Mouse (Mus musculus) kidney, adult 2 months (tissue): ENCODE results near the gene Fmn2. TPM values are rescaled to one million over a fixed set of nuclear protein-coding genes. Genes with fewer than 3 reads are reported as not detected.

ENCODE experiments used
- DNase-seq: peaks from one replicate; pipeline ENCODE4 v3.0.0; 2021
- H3K27ac ChIP-seq: fragments of 200-500 bp; 2 replicates; pipeline ENCODE4 v1.5.1; 2012; ENCODE audit warnings: low read depth, low read length, control low read depth, inconsistent platforms; ENCODE audit not compliant: insufficient read depth
- H3K27me3 ChIP-seq: fragments of 200-500 bp; replicated peaks from 2 replicates; pipeline ENCODE4 v1.6.1; 2012; ENCODE audit warnings: mild to moderate bottlenecking, moderate library complexity, low read length, inconsistent platforms; ENCODE audit not compliant: control insufficient read depth, insufficient read depth
- H3K36me3 ChIP-seq: fragments of 200-500 bp; 2 replicates; pipeline ENCODE4 v1.6.1; 2012; ENCODE audit warnings: mild to moderate bottlenecking, moderate library complexity, low read length, inconsistent platforms; ENCODE audit not compliant: control insufficient read depth, insufficient read depth
- H3K4me1 ChIP-seq: fragments of 200-500 bp; 2 replicates; pipeline ENCODE4 v1.6.1; 2011; ENCODE audit warnings: low read length; ENCODE audit not compliant: control insufficient read depth, insufficient read depth
- H3K4me3 ChIP-seq: fragments of 200-500 bp; 2 replicates; pipeline ENCODE4 v1.5.1; 2011; ENCODE audit warnings: mild to moderate bottlenecking, low read depth, low read length, control low read depth; ENCODE audit not compliant: insufficient read depth
- CTCF ChIP-seq: fragments of 200-500 bp; conservative IDR thresholded peaks from 2 replicates; pipeline ENCODE4 v1.5.1; 2011; ENCODE audit warnings: low read depth, mild to moderate bottlenecking, control low read depth, low read length, moderate library complexity, mixed read lengths; ENCODE audit not compliant: insufficient read depth, insufficient read length
- POLR2A ChIP-seq: fragments of 200-500 bp; IDR thresholded peaks from one replicate; pipeline ENCODE4 v1.6.1; 2011; ENCODE audit warnings: low read depth, low read length, control low read depth
- WGBS: fragments of 180-500 bp; shearing (Covaris S2); methylation state at CpG from one replicate; pipeline ENCODE4 v1.1.7; 2018; 5-methylcytosine and 5-hydroxymethylcytosine counted together
- polyA plus RNA-seq: library from polyadenylated mRNA; depleted of rRNA; stranded (reverse); fragments of >200 nt; gene quantifications from 2 replicates; pipeline ENCODE4 v1.2.3, GENCODE M21; 2012

The Fmn2 gene
- polyA plus RNA-seq, 1 experiment, result 0.06 TPM

DNA sequence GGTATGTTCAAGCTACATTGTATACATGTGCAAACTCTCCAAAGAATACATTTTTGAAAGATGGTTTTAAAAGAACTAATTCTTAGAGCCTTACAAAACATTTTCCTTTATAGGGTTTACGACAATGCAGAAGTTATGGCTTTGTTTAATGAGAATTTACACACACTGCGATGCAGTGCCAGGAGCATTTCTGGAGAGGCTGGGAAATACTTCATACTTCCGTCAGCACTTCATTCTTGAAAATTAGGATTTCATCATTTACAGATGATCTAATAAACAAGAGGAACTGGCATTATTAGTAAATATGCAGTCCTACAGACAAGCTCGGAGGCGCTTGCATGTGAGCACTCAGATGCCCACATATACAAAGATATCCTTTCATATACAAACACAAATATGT lies 199.2 kb downstream of the Fmn2 start:
- Histone ChIP-seq H3K27me3 (no peaks in the 10 kb centered on the region), H3K4me1 (no peaks in the 10 kb centered on the region), H3K36me3 (no peaks in the 10 kb centered on the region), H3K4me3 (no peak overlapping the region), H3K27ac (no peak overlapping the region)
- no peak for DNase-seq
- no peak for TF ChIP-seq POLR2A
- no peak for TF ChIP-seq CTCF
- 92% methylated on average over 5 of the region's 5 CpGs for WGBS

DNA sequence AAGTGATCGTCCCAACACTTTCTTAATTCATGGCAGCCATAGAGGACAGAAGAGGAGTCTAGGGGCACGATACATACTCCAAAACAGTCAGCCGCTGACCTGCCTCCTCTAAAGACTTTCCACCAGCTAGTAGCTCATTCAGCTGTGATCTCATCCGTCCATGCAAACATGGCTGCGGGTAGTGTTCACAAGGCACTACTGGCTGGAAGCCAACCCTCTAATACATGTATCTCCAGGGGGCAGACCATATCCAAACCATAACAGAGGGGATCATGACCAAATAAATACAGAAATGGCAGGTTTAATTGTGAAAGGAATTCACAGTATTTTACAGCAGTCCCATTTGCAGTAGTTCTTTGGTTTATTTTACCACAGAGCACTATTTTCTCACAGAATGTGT lies 200.2 kb downstream of the Fmn2 start:
- no peaks in the 10 kb centered on the region for H3K27me3 ChIP-seq
- H3K4me3 ChIP-seq, result no peak overlapping the region
- TF ChIP-seq CTCF (no peak), POLR2A (no peak)
- H3K36me3 ChIP-seq, result no peaks in the 10 kb centered on the region
- no peaks in the 10 kb centered on the region for H3K4me1 ChIP-seq
- no peak overlapping the region for H3K27ac ChIP-seq
- 79% methylated on average over 5 of the region's 5 CpGs for WGBS
- DNase-seq, result no peak

DNA sequence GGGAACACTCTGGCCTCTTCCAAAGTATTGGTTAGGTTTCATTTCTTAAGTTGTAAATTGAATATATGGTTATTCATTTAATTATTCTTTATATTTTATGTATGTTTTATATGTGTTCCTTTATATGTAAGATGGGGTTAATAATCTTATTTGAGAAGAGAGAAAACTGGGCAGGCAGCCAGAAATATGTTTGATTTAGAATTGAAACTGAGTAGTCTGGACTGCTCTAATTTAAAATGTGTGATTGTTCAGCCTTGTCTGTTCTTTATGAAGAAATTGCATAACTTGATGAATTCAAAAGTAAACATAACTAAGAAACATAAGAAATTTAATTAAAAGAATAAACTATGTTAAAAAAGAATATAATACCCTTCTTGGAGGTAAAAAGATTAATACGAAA lies 202.3 kb downstream of the Fmn2 start:
- TF ChIP-seq POLR2A (no peak), CTCF (no peak)

DNA sequence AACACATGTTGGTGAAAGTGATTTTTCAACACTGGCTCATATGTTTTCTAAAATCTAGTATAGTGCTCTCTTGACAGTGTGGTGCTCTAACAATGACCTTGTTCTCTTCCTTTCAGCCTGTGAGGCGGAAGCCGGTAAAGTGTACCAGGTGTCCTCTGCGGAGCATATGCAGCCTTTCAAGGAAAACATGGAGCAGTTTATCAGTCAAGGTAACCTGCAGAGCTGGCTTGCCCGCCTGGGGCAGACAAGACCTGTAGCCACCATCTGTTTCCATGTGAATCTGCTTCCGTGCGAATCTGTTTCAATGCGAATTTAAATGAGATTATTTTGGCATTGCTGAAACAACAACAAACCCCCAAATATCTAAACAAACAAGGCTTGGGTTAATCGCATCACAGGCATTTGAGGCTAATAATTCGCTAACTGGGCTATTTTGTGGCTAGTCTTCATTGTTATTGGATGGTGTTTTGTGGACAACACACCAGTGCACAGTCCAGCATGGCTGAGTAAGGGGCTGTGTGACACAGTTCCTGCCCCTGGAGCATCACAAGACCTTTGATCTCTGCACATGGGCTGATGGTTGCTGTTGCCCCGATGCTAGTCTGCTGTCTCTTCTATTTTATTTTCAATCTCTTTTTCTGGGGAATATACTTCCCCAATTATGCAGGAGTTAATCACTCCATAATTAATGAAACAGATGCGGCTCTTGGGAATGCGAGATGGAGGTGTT lies 218.3 kb downstream of the Fmn2 start:
- WGBS, result 87% methylated on average over 12 of the region's 12 CpGs
- Histone ChIP-seq H3K4me1 (no peaks in the 10 kb centered on the region), H3K27ac (no peak overlapping the region), H3K36me3 (no peaks in the 10 kb centered on the region), H3K27me3 (no peaks in the 10 kb centered on the region), H3K4me3 (no peak overlapping the region)
- TF ChIP-seq POLR2A, result no peak
- no peak for TF ChIP-seq CTCF
- DNase-seq, result no peak

More for the DNA sequence above, 202.3 kb downstream of the Fmn2 start:
- Histone ChIP-seq H3K27ac (no peak overlapping the region), H3K27me3 (no peaks in the 10 kb centered on the region), H3K36me3 (no peaks in the 10 kb centered on the region), H3K4me1 (no peaks in the 10 kb centered on the region), H3K4me3 (no peak overlapping the region)
- no peak for DNase-seq
- WGBS, result 90% methylated on average over 1 of the region's 1 CpGs

DNA sequence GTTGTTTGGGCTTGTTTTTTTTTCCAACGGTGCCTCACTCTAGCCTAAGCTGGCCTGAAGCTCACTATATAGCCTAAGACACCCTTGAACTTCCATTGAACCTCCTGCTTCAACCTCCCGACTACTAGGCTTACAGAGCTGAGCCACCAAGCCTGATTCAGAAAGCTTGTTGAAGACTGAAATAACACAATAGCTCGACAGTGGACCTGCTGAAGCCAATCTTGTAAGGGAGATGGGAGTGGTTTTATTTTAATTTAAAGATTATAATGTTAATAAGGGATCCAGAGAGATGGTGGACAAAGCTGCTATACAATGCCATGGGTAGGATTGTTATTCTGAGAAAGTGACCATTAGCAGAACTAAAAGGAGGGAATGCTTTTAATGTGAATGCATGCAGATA lies 227.1 kb downstream of the Fmn2 start:
- H3K4me1 ChIP-seq, result no peaks in the 10 kb centered on the region
- no peaks in the 10 kb centered on the region for H3K27me3 ChIP-seq
- no peak overlapping the region for H3K4me3 ChIP-seq
- whole genome bisulfite sequencing, result 74% methylated on average over 3 of the region's 3 CpGs
- H3K36me3 ChIP-seq, result no peaks in the 10 kb centered on the region
- TF ChIP-seq CTCF (no peak), POLR2A (no peak)
- no peak for DNase-seq
- no peak overlapping the region for H3K27ac ChIP-seq

DNA sequence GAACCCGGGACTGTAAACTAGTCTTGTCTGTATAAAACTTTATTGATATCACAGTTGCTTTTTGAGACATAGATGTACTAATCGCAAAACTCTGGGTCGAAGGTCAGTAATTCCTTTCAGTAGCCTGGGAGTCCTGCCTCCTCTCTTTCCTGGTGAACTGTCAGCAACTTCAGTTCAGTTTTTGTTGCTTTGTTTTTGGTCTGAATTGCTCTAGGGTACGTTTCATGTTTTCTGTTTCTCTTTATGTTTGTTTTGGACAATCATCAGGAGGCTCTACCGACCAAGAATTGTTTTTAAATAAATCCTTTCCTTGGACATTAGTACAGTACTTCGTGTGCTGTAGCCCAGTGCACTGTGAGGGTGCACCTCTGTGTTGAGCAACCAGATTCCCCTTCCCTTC lies 231.1 kb downstream of the Fmn2 start:
- DNase-seq, result no peak
- Histone ChIP-seq H3K4me3 (no peak overlapping the region), H3K27me3 (no peaks in the 10 kb centered on the region), H3K36me3 (no peaks in the 10 kb centered on the region), H3K27ac (no peak overlapping the region), H3K4me1 (no peaks in the 10 kb centered on the region; the same call in 1 of the 2 replicates)
- no peak for TF ChIP-seq CTCF
- TF ChIP-seq POLR2A, result no peak
- WGBS, result 56% methylated on average over 6 of the region's 6 CpGs

DNA sequence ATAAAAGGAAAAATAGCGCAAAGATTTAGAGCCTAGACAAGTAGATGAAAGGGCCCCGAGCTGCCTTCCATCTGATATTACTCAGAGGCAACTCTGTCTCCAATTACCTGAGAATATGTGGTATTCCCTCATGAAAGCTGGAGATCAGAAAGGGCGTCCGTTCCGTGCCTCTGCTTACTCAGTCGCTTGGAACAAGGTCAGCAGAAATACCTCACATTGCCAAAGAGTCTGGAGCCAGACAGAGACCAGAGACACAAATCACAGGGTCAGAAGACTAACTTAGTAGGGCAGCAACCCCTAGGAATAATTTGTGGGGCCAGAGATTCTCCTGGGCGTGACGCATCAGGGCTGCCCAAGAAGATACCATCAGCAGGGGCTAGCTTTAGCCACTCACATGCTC lies 237.3 kb downstream of the Fmn2 start:
- WGBS, result 36% methylated on average over 8 of the region's 8 CpGs
- H3K27me3 ChIP-seq, result no peaks in the 10 kb centered on the region
- no peak for TF ChIP-seq CTCF
- TF ChIP-seq POLR2A, result no peak
- DNase-seq, result peak; percentile 76
- H3K27ac ChIP-seq, result no peak overlapping the region
- H3K36me3 ChIP-seq, result no peaks in the 10 kb centered on the region
- peaks cover 8% of the 10 kb centered on the region; the same call in 1 of the 2 replicates for H3K4me1 ChIP-seq
- no peak overlapping the region for H3K4me3 ChIP-seq
